Mouse (Mus musculus) neural tube, embryonic 14.5 days (tissue): ENCODE results near the gene Lypd3. TPM values are rescaled to one million over a fixed set of nuclear protein-coding genes. Genes with fewer than 3 reads are reported as not detected.
"Not testable (repeated sequence)": the region's sequence is repeated elsewhere in the genome, so short reads cannot be mapped to it uniquely, and the experiment has no call there.

ENCODE experiments used
- ATAC-seq: fragments of 200-750 bp; cut with Nextera tagmentation; 2 replicates; pipeline ENCODE4 v1.8.0; 2017; ENCODE audit warnings: low read depth, mild to moderate bottlenecking, moderate TSS enrichment, moderate library complexity
- H3K27ac ChIP-seq: fragments of 300-500 bp; sonication (generic); 2 replicates; pipeline ENCODE4 v1.5.1; 2014; ENCODE audit warnings: low read depth, mild to moderate bottlenecking, control low read depth, low read length, moderate library complexity, mixed read lengths
- H3K27me3 ChIP-seq: fragments of 300-500 bp; sonication (generic); 2 replicates; pipeline ENCODE4 v1.6.1; 2014; ENCODE audit warnings: low read length; ENCODE audit not compliant: control insufficient read depth, insufficient read depth
- H3K36me3 ChIP-seq: fragments of 300-500 bp; sonication (generic); 2 replicates; pipeline ENCODE4 v1.6.1; 2014; ENCODE audit warnings: low read length, mixed read lengths; ENCODE audit not compliant: control insufficient read depth, insufficient read depth
- H3K4me1 ChIP-seq: fragments of 300-500 bp; sonication (generic); 2 replicates; pipeline ENCODE4 v1.6.1; 2014; ENCODE audit warnings: low read length; ENCODE audit not compliant: control insufficient read depth, insufficient read depth
- H3K4me2 ChIP-seq: fragments of 300-500 bp; sonication (generic); 2 replicates; pipeline ENCODE4 v1.6.1; 2014; ENCODE audit warnings: mild to moderate bottlenecking, low read depth, low read length, control low read depth
- H3K4me3 ChIP-seq: fragments of 300-500 bp; sonication (generic); 2 replicates; pipeline ENCODE4 v1.5.1; 2014; ENCODE audit warnings: low read depth, low read length, control low read depth, mixed read lengths
- H3K9ac ChIP-seq: fragments of 300-500 bp; sonication (generic); replicated peaks from 2 replicates; pipeline ENCODE4 v1.6.1; 2014; ENCODE audit warnings: low read depth, mild to moderate bottlenecking, control low read depth, low read length, mixed read lengths
- H3K9me3 ChIP-seq: fragments of 300-500 bp; sonication (generic); 2 replicates; pipeline ENCODE4 v1.6.1; 2016; ENCODE audit warnings: low read length; ENCODE audit not compliant: control insufficient read depth
- WGBS: fragments of 180-500 bp; shearing (Covaris S2); extraction: QIAGEN DNeasy Blood & Tissue Kit; methylation state at CpG from one replicate; pipeline ENCODE4 v1.1.7; 2014; 5-methylcytosine and 5-hydroxymethylcytosine counted together
- polyA plus RNA-seq: library from polyadenylated mRNA; unstranded; fragments of >200 nt; fragmentation: Nextera tagmentation; extraction: Ambion mirVana; gene quantifications from 2 replicates; pipeline ENCODE4 v1.2.1, GENCODE M21; 2014

The Lypd3 gene
- polyA plus RNA-seq, 1 experiment from 2014 or later = 0.16 TPM

GRCm38 (mm10) chr7:24608561-24608960 lies 27.8 kb upstream of the Lypd3 start:
- Histone ChIP-seq H3K4me1 (0 out of 2 replicates have a peak, but pooled peaks cover 2% of the 10 kb centered on the region), H3K36me3 (no peaks in the 10 kb centered on the region), H3K9ac (no peak overlapping the region), H3K9me3 (no peaks in the 10 kb centered on the region), H3K4me3 (no peak overlapping the region), H3K27ac (no peak overlapping the region), H3K27me3 (peaks cover 35% of the 10 kb centered on the region), H3K4me2 (no peak overlapping the region)
- no peak for ATAC-seq
- WGBS = 77% methylated on average over 8 of the region's 8 CpGs

DNA sequence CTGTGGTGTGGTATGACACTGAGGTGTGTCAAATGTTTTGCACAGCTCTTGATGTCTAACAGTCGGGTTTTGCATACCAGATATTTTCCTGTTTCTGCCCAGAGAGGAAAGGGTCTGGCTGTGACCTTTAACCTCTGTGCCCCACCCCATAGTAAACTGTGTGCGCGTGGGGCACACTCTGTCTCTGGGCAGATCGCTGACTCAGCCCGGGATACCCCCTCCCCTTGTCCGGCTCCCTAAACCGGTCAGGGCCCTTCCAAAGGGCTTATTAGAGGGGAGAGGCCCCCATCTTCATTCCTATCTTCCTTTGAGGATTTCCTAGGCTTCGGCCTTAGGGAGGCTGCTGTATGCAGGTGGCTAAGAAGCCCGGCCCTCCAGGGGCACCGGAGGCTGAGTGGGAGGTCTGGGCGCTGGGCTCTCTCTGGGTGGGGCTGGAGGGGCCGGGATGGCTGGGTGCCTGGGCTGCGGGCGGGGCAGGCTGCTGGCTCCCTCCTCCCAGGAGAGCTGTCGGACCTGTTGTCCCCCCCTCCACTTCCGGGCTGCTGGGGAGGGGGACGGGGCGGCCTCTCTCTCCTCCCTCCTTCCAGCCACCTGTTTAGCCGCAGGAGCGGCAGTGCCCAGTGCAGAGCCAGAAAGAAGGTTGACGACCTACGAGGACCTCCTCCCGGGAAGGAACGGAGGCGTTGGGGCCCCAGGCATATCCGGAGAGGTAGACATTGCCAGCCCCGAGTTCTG lies 26.0 kb upstream of the Lypd3 start, which contains the start of gene Phldb3:
TSS of gene Phldb3 (plus strand) at position 620 of the 735 bp plus-strand sequence.
- Histone ChIP-seq H3K4me3 (peak within 1 kb of the TSS; percentile 22), H3K36me3 (no peaks in the 10 kb centered on the region), H3K9me3 (no peaks in the 10 kb centered on the region), H3K27me3 (peaks cover 35% of the 10 kb centered on the region), H3K27ac (no peak within 1 kb of the TSS), H3K4me1 (0 out of 2 replicates have a peak, but pooled peaks cover 2% of the 10 kb centered on the region), H3K4me2 (peak within 1 kb of the TSS; percentile 26), H3K9ac (no peak within 1 kb of the TSS)
- no peak for ATAC-seq
- 4% methylated on average over 27 of the region's 27 CpGs for WGBS

GRCm38 (mm10) chr7:24610879-24611494 lies 25.4 kb upstream of the Lypd3 start:
- no peaks in the 10 kb centered on the region for H3K36me3 ChIP-seq
- peak overlapping the region; percentile 22 for H3K4me3 ChIP-seq
- no peaks in the 10 kb centered on the region for H3K9me3 ChIP-seq
- WGBS = 1% methylated on average over 36 of the region's 36 CpGs
- no peak overlapping the region for H3K27ac ChIP-seq
- peaks cover 35% of the 10 kb centered on the region for H3K27me3 ChIP-seq
- ATAC-seq = peak; percentile 10; the same call in 1 of the 2 replicates
- H3K4me2 ChIP-seq = peak overlapping the region; percentile 26
- 0 out of 2 replicates have a peak, but pooled peaks cover 2% of the 10 kb centered on the region for H3K4me1 ChIP-seq
- no peak overlapping the region for H3K9ac ChIP-seq

DNA sequence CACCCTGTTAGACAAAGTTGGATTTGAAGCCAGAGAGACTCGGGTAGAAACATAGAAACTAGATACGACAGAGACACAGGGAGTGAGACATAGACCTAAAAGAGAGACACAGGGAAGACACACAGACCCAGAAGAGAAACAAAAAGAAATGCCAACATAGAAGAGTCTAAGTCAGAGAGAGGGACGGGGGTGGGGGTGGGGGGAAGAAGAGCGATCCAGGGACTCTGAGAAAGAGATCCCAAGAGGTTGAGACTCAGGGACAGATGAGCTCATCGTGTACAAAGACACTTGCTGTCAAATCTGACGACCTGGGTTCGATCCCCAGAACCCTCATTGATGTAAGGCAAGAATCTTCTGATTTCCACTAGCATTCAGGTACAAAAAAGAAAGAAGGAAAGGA lies 24.6 kb upstream of the Lypd3 start:
- 14% methylated on average over 7 of the region's 7 CpGs for WGBS
- Histone ChIP-seq H3K27ac (no peak overlapping the region), H3K4me3 (no peak overlapping the region), H3K36me3 (no peaks in the 10 kb centered on the region), H3K9ac (no peak overlapping the region), H3K9me3 (no peaks in the 10 kb centered on the region), H3K4me2 (peak overlapping the region; percentile 26; the same call in 1 of the 2 replicates), H3K27me3 (peaks cover 35% of the 10 kb centered on the region), H3K4me1 (0 out of 2 replicates have a peak, but pooled peaks cover 2% of the 10 kb centered on the region)
- ATAC-seq = no peak

- peaks cover 35% of the 10 kb centered on the region for H3K27me3 ChIP-seq
- no peak for ATAC-seq
- H3K9ac ChIP-seq = no peak overlapping the region
- H3K27ac ChIP-seq = no peak overlapping the region
- no peaks in the 10 kb centered on the region for H3K36me3 ChIP-seq
- 4% methylated on average over 27 of the region's 27 CpGs for WGBS
- 0 out of 2 replicates have a peak overlapping the region, but pooled peaks have one; percentile 8 for H3K4me2 ChIP-seq
- no peaks in the 10 kb centered on the region for H3K9me3 ChIP-seq
- H3K4me3 ChIP-seq = no peak overlapping the region
- H3K4me1 ChIP-seq = 0 out of 2 replicates have a peak, but pooled peaks cover 2% of the 10 kb centered on the region
These were observed 23.9 kb upstream of the Lypd3 start for GRCm38 (mm10) chr7:24612308-24612910.

GRCm38 (mm10) chr7:24614816-24615215 lies 21.5 kb upstream of the Lypd3 start:
- Histone ChIP-seq H3K4me2 (no peak overlapping the region), H3K36me3 (no peaks in the 10 kb centered on the region), H3K27ac (no peak overlapping the region), H3K27me3 (peaks cover 35% of the 10 kb centered on the region), H3K9ac (no peak overlapping the region), H3K4me3 (no peak overlapping the region), H3K4me1 (0 out of 2 replicates have a peak, but pooled peaks cover 2% of the 10 kb centered on the region), H3K9me3 (no peaks in the 10 kb centered on the region)
- no peak for ATAC-seq
- WGBS = 79% methylated on average over 13 of the region's 13 CpGs

GRCm38 (mm10) chr7:24617763-24618162 lies 18.6 kb upstream of the Lypd3 start:
- H3K9me3 ChIP-seq = no peaks in the 10 kb centered on the region
- H3K9ac ChIP-seq = no peak overlapping the region
- no peak for ATAC-seq
- H3K4me2 ChIP-seq = no peak overlapping the region
- H3K36me3 ChIP-seq = no peaks in the 10 kb centered on the region
- 79% methylated on average over 8 of the region's 8 CpGs for WGBS
- H3K27me3 ChIP-seq = peaks cover 8% of the 10 kb centered on the region; the same call in 1 of the 2 replicates
- H3K27ac ChIP-seq = no peak overlapping the region
- H3K4me3 ChIP-seq = no peak overlapping the region
- H3K4me1 ChIP-seq = no peaks in the 10 kb centered on the region

GRCm38 (mm10) chr7:24618374-24618773 lies 18.0 kb upstream of the Lypd3 start:
- H3K4me2 ChIP-seq, ATAC-seq, H3K4me1 ChIP-seq, H3K9me3 ChIP-seq, H3K9ac ChIP-seq, H3K27ac ChIP-seq, H3K27me3 ChIP-seq, H3K36me3 ChIP-seq, H3K4me3 ChIP-seq: not testable (repeated sequence)
- WGBS = 90% methylated on average over 8 of the region's 8 CpGs
